Mouse (Mus musculus) frontal cortex, postnatal 10 days (tissue): ENCODE measurements around the gene Olfr115.

ENCODE experiments used
- DNase-seq, 2 experiments: peaks; one replicate each; pipeline ENCODE4 v3.0.0; 2022; ENCODE audit warnings: low spot score in 2 of 2, mixed read lengths in 1 of 2

The Olfr115 gene

GRCm38 (mm10) chr17:37627009-37627408 lies at the start of gene Olfr115, which contains the start of gene Olfr116:
TSS of gene Olfr115 (minus strand) at chr17:37627109.
TSS of gene Olfr116 (minus strand) at chr17:37627199.
- DNase-seq: no peak

GRCm38 (mm10) chr17:37666688-37667087 lies 39.8 kb upstream of the Olfr115 start, which contains the start of gene Olfr118:
TSS of gene Olfr118 (plus strand) at chr17:37666988.
- DNase-seq: no peak

DNA sequence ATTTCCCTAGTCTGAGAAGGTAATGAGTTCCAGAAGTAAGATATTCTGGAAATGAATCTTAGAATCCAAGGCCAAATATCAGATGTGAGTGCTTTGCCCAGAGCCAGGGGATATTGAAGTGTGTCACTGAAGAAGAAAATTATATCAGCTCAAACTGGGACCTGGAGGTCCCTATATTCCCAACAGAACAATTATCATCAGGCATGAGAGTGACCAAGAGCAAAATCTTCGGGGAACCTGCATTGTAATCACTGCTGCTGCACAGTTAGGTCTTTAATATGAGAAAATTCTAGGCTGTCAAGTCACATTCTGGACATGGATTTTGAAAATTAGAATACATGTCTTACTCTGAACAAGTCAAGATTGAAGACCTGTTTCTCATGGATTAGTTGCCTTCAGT lies 36.8 kb upstream of the Olfr115 start, which contains the start of gene Olfr117:
Olfr117 (minus strand) TSS at position 101 of the 400 bp plus-strand sequence.
- DNase-seq: no peak

GRCm38 (mm10) chr17:37592643-37593042 lies 34.3 kb downstream of the Olfr115 start, which contains the start of gene Olfr114:
TSS of gene Olfr114 (minus strand) at chr17:37592743.
- no peak for DNase-seq

DNA sequence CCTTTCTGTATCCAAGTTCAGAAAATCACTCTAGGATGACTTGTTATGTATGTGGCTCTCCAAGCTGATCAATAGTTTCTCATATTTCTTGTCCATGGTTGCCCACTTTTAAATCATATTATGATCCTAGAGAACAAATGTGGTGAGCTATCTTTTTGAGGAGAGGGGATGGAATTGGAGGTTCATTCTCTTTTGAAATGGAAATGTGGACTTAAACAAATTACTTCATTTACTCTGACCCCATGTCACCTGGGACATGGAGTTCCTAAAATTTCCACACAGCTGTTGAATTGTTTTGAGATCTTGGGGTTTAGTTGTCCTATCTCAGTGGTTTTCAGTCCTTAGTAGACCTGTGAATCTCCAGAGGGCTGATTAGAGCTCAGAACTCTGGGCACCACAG lies 49.3 kb downstream of the Olfr115 start, which contains the start of gene Olfr113:
Olfr113 (minus strand) TSS at position 101 of the 400 bp plus-strand sequence.
- DNase-seq: no peak

- DNase-seq: no peak
These were observed 57.6 kb downstream of the Olfr115 start, which contains the start of gene Olfr112 for GRCm38 (mm10) chr17:37569351-37569750. TSS of gene Olfr112 (minus strand) at chr17:37569451.
